Mouse (Mus musculus) kidney, adult 11 months (tissue): ENCODE data around the gene Slc34a1.

Experiments used
- DNase-seq: peaks from one replicate; pipeline ENCODE4 v3.0.0; 2022

Slc34a1 gene

DNA sequence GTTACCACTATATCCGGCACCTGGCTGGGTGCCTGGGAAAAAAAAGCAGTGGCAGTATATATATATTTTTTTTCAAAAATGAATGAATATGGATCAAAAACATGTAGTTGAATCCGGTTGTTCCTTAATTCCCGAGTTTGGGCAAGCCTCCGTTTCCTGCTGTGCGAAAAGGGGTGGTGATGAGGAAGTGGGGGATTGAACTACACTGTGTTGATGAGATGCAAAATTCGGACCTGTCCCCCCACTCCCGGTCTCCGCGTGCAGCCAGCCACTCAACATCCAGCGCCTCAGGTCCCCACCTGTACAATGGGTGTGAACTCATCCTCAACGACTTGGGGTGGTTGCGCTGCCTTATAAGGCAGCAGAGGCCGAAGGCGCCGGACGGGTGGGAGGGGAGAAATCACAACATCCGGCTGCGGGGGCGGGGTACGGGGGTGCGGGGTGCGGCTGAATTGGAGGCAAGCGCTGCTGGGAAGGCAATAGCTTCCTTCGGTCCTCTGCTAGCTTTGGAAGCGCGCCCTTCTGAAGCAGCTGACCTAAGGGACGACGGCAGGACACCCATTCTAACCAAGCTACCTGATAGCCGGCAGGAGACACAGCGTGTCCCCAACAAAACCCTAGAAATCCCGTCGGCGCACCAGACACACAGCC is 46.4 kb downstream of the Slc34a1 start:
- DNase-seq, result no peak

DNA sequence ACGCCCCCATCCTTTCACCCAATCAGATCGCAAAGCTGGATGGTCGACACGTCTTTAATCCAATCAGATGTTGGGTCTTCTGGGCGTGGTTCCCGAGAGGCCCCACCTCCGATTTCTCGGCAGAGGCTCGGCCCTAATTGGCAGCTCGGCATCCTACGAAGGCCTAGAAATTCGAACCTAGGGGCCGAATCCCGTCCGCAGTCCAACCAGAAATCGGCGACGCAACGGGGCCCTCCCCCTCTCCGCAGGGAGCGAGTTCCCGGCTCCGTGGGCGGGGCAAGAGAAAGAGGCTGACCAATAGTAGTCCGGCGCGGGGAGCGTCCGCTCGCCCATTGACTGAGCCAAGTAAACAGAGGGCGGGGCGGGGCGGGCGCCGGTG is 46.9 kb downstream of the Slc34a1 start, which contains the start of gene Grk6:
Gene Grk6, plus strand, starts transcription at position 136 of the 379 bp plus-strand sequence.
- peak; percentile 100 for DNase-seq

DNA sequence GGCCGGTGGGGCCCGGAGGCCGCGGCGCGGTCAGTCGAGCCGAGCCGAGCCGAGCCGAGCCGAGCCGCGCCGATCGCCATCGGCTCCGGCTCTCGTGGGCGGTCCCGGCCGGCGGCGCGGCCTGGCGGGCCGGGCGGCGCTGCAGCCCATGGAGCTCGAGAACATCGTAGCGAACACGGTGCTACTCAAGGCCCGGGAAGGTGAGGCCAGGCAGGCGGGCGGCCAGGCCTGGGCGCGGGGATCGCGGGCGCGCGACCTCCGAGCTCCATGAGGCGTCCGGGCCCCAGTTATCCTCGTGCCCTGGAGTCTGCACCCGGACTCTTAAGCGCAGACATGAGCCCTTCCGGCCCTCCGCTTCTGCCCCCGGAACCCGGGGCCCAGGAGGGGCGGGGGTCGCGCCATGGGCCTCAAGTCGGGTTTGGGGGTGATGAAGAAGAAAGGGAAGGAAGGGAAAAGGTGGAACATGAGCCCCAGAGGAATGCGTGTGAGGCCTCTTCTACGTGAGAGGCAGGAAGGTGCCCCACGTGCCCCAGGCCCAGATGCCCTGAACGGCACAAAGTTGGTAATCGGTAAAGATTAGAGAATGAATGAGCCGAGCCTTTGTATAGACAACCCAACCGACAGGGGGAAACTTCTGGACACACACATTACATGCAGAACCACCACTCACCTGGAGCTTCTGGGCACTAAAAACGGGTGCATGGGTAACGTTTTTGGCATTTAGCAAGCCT is 47.5 kb downstream of the Slc34a1 start:
- no peak for DNase-seq

DNA sequence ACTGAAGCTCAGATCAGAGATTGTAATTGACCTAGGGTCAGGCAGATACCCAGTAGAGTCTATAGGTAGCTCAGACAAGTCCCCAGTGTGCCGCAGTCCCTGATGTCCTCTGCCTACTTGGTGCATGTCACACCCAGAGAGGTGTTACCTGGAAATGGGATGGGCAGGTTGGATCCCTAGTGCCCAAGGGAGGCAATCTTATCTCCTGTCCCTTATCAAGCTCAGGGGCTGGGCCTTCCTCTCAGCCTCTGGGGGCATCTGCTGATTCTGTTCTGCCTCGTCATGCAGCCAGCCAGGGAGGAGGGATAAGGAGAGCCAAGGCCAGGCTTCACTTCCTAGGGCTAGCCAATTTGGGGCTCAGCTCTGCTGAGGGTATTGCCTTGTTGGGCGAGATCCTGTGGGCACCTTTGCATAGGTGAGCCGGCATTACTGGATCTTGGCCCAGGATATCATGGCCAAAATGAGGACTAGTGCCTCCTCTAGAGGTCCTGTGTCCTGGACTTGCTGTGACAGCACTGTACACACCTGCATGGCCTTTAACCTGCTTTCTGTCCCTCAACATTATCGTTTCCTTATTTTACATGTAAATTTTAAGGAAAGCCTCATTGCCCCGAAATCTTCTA is 48.6 kb downstream of the Slc34a1 start:
- no peak for DNase-seq

DNA sequence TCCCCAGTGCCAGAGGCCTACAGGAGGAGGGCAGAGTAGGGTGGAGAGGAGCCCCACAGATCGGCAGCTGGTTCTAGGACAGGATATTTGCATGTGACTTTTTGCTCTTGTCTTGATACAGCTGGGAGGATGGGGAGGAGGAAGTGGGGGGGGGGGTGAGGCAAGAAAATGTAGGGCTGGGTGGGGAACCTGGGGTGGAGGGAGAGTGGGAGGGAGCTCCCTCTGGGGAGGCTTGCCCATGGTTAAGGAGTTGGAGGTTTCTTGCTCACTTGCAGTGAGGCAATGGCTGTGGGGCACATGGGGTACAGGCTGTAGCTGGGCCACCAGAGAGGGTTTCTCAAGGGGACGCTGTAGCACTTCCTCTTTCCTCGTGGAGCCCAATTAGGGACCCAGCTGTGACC is 49.6 kb downstream of the Slc34a1 start:
- no peak for DNase-seq

DNA sequence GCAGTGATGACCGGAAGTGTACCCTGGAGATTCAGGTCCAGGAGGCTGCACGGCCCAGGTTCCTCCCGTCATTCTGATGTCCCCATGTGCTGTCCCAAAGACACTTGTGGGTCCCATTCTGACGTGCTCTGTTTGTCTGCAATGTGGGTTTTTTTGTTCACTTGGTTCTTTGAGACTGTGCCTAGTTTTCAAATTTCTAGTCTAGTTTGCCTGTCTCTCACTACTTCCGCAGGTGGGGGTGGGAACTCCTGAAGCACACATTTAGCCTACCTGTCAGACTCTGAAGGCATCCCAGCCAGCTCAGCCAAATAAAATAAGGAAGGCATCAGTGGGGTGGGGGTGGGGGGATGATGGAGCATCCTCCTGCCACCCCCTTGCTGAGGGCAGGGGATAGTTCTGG is 50.1 kb downstream of the Slc34a1 start:
- DNase-seq, result no peak

DNA sequence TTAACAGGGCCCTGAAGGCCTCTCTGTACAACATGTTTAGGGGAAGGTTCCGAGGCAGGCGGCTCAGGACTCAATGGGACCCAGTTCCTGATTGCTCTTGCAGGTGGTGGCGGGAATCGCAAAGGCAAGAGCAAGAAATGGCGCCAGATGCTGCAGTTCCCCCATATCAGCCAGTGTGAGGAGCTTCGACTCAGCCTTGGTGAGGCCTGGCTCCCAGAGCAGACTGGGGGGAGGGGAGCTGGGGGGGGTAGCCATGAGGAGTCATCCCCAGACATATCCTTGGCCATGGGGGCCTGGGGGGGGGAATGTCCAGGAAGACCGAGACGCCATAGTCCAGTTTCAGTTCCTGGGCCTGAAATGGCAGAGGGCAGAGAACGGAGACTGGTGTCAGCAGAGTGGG is 51.2 kb downstream of the Slc34a1 start:
- no peak for DNase-seq

DNA sequence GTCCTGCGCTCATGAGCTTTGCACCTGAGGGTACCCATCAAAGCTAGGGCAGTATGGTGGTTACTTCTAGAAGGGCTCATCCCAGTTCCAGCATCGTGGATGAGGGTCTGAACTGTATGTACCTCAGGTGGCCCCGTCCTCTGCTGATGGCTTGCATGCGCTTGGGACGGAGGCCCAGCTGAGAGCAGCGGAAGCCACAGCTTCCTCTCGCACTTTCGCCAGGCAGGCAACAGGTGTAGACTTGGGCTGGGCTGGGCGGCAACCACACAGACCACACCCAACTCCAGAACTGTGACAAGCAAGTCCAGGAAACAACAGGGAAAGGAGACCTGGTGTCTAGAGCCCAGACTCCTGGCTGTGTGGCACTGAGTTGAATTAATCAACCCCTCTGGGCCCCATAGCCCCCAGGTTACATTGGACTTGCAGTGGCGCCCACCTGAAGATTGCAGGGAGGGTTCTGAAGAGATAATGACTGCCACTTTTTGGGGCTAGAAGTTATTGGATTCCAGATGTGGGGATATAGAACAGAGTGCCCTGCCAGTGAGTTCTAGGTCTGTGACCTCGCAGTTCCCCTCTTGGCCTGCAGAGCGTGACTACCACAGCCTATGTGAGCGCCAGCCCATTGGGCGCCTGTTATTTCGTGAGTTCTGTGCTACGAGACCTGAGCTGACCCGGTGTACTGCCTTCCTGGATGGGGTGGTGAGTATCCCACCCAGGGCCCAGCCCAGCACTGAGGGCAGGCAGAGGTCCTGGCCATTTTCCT is 51.9 kb downstream of the Slc34a1 start:
- no peak for DNase-seq

DNA sequence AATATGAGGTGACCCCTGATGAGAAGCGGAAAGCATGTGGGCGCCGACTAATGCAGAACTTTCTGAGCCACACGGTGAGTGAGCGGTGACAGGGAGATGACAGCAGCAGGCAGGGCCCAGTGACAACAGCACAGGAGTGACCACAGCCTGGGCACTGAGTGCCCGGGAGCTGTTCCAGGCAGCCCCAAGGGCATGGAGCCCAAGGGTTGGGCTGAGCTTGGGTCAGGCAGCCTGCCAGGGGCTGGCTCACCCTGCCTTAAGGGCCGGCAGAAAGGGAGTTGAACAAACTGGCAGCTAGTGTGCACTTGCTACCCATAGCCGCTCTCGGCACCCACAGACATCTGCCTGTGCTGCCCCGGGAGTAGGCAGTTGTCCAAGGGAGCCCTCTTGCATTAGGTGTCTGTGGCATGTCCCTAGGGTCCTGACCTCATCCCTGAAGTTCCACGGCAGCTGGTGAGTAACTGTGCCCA is 52.6 kb downstream of the Slc34a1 start:
- peak; percentile 39 for DNase-seq

DNA sequence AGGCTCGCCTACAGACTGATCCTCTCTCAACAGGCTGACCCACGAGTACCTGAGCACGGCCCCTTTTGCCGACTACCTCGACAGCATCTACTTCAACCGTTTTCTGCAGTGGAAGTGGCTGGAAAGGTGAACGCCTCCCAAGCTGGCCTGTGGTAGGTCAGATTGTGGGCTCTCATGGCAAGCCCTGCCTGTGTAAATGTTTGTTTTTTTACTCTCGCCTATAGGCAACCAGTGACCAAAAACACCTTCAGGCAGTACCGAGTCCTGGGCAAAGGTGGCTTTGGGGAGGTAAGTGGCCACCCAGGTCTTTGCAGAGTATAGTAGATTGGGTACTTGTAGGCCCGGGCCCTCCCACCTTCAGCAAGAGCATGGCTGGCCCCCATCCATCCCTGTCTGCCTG is 53.3 kb downstream of the Slc34a1 start:
- DNase-seq, result no peak

DNA sequence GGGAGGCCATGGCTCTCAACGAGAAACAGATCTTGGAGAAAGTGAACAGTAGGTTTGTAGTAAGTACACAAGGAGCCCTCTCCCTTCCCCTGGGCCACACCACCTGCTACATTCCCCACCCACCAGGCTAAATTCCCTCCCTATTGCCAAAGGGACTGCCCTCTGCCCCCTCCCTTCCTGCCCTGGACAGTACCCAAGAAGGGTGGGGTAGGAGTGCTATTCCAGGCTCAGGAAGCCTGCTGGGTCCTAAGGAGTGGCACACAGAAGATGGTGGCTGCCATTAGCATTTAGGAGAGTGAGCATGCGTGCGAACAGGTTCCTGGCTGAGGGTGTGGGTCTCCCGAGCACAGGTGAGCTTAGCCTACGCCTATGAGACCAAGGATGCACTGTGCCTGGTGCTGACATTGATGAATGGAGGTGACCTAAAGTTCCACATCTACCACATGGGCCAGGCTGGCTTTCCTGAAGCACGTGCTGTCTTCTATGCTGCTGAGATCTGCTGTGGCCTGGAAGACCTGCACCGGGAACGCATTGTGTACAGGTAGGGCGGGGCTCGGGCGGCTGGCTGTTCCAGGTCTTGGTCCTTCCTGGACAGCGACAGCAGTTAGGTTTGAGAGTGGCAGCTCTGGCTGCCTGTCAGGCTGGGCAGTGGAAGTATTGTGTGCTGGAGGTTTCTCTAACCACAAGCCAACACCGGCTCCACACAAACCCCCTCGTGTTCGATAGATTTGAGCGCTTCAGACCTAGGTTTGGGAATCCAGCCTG is 54.0 kb downstream of the Slc34a1 start:
- peak; percentile 36 for DNase-seq

DNA sequence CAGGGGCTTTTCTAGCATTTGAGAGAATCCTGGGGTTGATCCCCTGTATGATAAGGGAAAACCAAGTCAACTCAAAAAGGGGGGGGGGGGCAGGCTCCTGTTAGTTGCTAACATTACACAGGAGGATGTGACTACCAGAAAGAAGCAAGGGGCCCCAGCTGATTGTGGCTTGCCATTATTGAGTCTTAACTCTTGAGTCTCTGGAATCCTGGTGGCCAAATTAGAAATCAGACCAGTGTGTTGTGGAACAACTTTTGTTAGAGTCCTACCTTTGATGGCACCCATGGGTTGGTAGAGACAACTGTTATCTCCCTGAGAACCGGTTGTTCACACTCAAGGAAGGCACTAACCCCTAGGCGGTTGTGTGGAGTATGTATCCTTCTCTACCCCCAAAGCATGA is 65.0 kb downstream of the Slc34a1 start:
- no peak for DNase-seq

DNA sequence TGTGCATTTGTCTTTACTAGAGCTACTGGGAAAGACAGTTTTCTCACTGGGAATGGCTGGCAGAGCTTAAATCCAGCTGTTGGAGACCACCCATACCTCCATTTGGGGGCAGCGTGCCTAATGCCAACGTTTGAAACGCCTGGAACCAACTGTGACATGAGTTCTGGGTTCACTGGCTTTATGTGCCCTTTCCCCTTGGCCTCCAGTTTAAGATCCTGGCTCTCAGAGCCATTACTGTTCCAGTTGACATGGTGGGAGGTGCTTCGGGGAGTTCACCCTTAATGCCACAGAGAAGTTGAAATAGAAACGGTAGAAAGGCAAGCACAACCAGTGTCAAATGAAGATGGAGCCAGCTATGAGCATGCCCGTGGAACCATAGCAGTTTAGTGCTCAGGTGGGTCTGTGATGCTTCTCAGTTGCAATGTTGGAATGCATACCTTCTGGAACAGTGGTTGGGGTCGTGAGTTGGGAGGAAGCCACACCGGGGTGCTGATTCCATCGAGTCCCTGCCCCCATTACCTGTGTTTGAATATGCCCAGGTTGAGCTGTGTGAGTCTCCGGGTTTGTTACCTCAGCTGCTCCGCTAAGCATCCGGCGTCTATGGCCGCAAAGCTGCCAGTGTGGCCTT is 65.5 kb downstream of the Slc34a1 start:
- no peak for DNase-seq

DNA sequence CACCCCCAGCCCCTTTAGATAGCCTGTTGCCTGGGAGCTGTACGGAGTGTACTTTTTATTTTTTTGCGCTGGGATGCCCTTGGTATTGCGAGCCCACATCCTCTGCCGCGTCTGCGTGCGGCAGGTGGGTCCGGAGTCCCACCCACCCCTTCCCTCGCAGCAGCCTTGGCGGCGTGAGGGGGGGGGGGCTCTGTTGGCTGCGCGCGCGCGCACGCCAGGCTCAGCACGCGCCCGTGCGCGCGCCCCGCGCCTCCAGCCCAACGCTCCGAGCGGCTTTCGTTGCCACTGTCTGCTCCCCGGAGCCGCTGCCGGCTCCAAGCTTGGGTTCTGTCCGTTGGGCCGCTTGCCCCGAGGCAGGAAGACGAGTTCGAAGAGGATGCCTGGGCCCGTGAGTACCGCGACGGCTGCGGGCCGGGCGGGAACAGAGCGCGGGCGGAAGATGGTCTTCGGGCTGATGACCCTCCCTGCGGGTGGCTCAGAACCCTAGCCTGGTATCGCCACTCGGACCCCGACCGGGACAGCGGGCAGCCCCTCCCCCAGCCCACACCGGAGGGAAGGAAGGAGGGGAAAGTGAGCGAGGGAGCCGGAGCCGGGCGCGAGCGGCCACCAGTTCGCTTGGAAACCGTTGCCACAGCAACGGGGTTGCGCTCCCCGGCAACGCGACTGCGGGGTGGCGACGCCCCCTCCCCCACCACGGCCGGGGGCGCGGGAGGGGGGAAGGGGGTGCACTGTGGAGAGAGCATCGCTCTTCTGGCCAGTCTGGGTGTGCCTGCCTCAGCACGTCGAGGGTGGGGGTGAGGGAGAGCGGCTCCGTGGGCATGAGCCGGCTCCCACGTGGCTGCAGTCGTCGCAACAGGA is 66.3 kb downstream of the Slc34a1 start, which contains the start of gene Prr7:
Gene Prr7, plus strand, starts transcription at position 241 of the 858 bp plus-strand sequence.
- DNase-seq, result no peak

DNA sequence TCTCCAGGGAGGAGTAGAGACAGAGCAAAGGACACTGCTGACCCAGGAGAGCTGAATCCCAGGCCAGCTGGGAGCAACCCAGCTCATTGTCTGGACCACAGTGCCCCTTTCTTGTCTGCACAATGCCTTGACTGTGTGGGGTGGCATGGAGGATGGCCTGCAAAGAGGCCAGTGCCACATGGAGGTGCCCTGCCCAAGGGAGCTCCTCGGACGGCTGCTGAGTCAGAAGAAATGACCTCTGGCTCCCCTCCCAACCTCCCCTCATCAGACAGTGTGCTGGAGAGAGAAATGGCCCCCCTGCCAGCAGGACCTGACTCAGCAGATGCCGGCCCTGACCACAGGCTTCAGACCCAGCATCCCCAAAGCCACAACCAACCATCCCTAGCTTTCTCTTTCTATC is 67.2 kb downstream of the Slc34a1 start:
- no peak for DNase-seq
